Mouse (Mus musculus): ENCODE data around the gene Sos2.

GRCm38 (mm10) chr12:69579623-69580022 lies 102.0 kb downstream of the Sos2 start:
- TF ChIP-seq CTCF (IDR thresholded peaks at IDR 0.05; ENCODE audit: low read depth, low read length) (no peak), GATA1 (IDR thresholded peaks at IDR 0.05; ENCODE audit: borderline replicate concordance, low read length) (no peak), TAL1 (conservative IDR thresholded peaks at IDR 0.05; ENCODE audit: low read depth, low read length) (no peak), POLR2AphosphoS5 (IDR thresholded peaks at IDR 0.05; ENCODE audit: insufficient replicate concordance, low read depth, low read length) (no peak), GATA2 (IDR thresholded peaks at IDR 0.05; ENCODE audit: borderline replicate concordance, low read depth, low read length) (no peak)

All from G1E (cell line).